Mouse (Mus musculus): Measurements from ENCODE around the gene Chga. TPM values are rescaled to one million over a fixed set of nuclear protein-coding genes. Genes with fewer than 3 reads are reported as not detected.

The Chga gene
- polyA plus RNA-seq, 1 experiment from 2014 or later: 24.8 TPM

DNA sequence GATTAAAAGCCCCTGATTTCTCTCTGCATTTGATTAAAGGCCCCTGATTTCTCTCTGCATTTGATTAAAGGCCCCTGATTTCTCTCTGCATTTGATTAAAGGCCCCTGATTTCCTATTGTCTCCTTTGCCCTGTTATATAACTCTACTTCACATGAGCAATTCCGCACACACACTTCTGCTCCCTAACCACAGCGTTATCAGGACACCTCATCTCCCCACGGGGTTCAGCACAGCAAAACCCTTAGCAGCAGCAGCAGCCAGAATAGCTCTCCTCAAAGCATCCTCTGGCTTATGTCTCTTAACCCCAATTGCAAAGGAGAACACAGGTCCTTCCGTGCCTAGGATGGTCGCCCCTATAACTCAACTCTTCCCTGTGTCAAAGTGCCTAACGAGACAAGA is 50.8 kb downstream of the Chga start:
- Histone ChIP-seq H3K4me3 (replicated peaks) (no peak overlapping the region), H3K27me3 (replicated peaks) (no peaks in the 10 kb centered on the region), H3K27ac (no peak overlapping the region), H3K4me2 (no peak overlapping the region), H3K36me3 (peaks cover 3% of the 10 kb centered on the region; the same call in 1 of the 2 replicates), H3K4me1 (0 out of 2 replicates have a peak, but pooled peaks cover 2% of the 10 kb centered on the region), H3K9ac (no peak overlapping the region), H3K9me3 (no peaks in the 10 kb centered on the region)
- no peak for ATAC-seq (ENCODE audit: insufficient read depth, low FRiP score, low read depth)
- WGBS: 83% methylated on average over 6 of the region's 6 CpGs

DNA sequence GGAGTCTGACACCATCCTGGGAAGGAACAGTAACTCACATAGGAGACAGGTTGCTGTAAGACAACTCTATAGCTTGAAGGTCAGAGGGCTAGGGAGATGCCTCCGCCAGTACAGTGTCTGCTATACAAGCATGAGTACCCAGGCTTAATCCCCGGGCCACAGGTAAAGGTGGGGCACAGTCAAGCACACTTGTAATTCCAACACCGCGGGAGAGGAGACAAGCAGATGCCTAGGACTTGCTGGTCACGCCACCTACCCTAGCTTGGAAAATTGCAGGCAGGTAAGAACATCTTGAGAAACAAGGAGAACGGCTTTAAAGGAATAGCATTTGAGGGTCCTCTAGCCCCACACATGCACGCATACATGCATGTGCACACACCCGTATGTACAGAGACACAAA is 52.3 kb downstream of the Chga start:
- H3K27ac ChIP-seq: no peak overlapping the region
- 0 out of 2 replicates have a peak, but pooled peaks cover 1% of the 10 kb centered on the region for H3K4me1 ChIP-seq
- H3K9ac ChIP-seq: no peak overlapping the region
- H3K27me3 ChIP-seq (replicated peaks): no peaks in the 10 kb centered on the region
- H3K36me3 ChIP-seq: peaks cover 3% of the 10 kb centered on the region; the same call in 1 of the 2 replicates
- no peaks in the 10 kb centered on the region for H3K9me3 ChIP-seq
- 92% methylated on average over 8 of the region's 8 CpGs for WGBS
- no peak overlapping the region for H3K4me2 ChIP-seq
- no peak for ATAC-seq (ENCODE audit: insufficient read depth, low FRiP score, low read depth)
- no peak overlapping the region for H3K4me3 ChIP-seq (replicated peaks)

DNA sequence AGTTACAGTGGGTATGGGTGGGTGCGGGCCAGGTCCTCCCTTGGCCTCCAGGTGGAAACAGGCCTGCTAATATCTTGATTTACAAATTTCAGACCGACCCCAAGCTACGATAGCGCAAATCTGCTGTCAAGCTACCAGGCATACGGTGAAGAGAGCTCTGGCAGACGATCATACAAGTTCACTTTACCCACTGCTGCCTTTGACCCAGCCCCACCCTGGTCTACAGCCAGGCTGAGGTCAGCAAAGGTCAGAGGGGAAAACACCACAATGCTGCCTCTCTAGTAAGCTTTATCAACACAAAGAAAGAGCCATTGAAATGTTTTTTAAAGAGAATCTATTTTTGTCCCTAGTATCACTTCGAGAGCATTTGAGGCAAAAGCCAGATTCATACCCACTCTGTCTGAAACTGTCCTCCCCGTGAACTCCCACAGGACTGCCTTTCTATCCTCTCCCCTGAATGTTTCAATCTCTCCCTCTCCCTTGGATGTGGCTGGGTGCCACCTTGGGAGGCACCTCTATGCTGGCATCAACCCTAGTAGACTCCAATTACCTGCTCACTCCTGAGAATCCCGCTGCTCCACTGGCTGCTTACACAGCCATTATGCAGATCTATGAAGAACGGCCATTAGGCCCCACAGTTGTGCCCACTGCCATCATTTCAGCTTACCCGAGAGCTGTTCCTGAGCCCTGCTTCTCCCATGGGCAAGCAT is 53.2 kb downstream of the Chga start:
- 80% methylated on average over 11 of the region's 11 CpGs for WGBS
- Histone ChIP-seq H3K4me3 (replicated peaks) (no peak overlapping the region), H3K4me2 (no peak overlapping the region), H3K36me3 (peaks cover 3% of the 10 kb centered on the region; the same call in 1 of the 2 replicates), H3K9ac (no peak overlapping the region), H3K27me3 (replicated peaks) (no peaks in the 10 kb centered on the region), H3K9me3 (no peaks in the 10 kb centered on the region), H3K4me1 (no peaks in the 10 kb centered on the region), H3K27ac (no peak overlapping the region)
- ATAC-seq (ENCODE audit: insufficient read depth, low FRiP score, low read depth): no peak

DNA sequence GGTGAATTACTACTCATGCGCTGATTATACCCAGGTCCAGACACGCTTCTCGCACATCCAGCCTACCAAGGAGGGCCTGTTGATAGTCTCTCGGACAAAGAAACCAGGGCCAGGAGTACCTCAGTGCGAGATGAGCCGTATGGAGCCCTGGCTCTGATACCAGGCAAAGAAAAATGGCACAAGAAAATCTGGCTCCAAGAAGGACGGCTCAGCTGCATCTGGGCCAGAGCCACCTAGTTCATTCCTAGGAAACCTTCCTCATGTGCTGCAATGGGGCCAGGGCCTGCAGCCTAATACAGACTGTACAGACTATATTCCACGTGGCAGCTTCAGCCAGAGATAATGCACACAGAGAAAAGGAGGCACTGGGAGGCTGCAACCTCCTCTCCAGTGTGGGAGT is 56.2 kb downstream of the Chga start:
- 87% methylated on average over 8 of the region's 8 CpGs for WGBS
- no peaks in the 10 kb centered on the region for H3K27me3 ChIP-seq (replicated peaks)
- H3K4me2 ChIP-seq: no peak overlapping the region
- no peak for ATAC-seq (ENCODE audit: insufficient read depth, low FRiP score, low read depth)
- no peaks in the 10 kb centered on the region for H3K36me3 ChIP-seq
- H3K9ac ChIP-seq: no peak overlapping the region
- no peak overlapping the region for H3K27ac ChIP-seq
- H3K9me3 ChIP-seq: no peaks in the 10 kb centered on the region
- H3K4me3 ChIP-seq (replicated peaks): no peak overlapping the region
- no peaks in the 10 kb centered on the region for H3K4me1 ChIP-seq

DNA sequence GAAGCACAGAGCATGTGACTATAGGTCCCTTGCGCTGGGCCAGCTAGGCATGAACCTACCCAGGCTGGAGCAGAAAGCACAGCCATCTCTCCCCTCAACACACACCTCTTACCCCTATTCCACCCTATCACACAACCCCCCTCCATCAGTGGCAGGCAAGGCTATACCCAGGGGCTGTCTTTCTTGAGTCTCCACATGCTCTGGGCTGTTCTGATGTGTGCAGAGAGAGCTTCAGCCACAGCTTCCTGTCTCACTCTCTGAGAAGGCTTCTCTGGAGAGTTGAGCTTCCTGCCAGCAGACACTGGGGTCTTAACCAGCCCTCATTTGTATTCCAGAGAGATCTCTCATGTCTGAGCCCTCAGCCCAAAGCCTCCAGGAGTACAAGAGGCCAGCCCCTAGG is 57.7 kb downstream of the Chga start:
- ATAC-seq (ENCODE audit: insufficient read depth, low FRiP score, low read depth): no peak
- Histone ChIP-seq H3K27ac (no peak overlapping the region), H3K27me3 (replicated peaks) (no peaks in the 10 kb centered on the region), H3K9ac (no peak overlapping the region), H3K36me3 (no peaks in the 10 kb centered on the region), H3K9me3 (no peaks in the 10 kb centered on the region), H3K4me3 (replicated peaks) (no peak overlapping the region), H3K4me2 (no peak overlapping the region), H3K4me1 (no peaks in the 10 kb centered on the region; the same call in 1 of the 2 replicates)
- WGBS: 89% methylated on average over 1 of the region's 1 CpGs

DNA sequence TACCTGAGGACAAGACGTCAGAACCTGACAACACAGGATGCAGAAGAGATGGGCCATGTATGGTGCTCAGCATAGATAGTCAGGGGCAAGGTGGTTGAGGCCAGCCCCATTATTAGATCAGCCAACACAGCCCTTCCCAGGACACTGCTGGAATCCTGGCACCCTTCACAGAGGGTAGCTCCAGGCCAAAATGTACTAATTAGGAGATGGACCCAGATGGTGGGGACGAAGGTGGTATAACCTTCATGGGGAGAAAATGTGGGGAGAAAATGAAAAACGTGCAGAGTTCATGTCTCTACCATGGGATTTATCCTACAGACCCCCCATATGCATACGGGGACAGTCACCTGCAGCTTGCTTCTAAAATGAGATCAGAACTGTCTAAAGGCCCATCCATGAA is 58.6 kb downstream of the Chga start:
- no peak overlapping the region for H3K9ac ChIP-seq
- no peaks in the 10 kb centered on the region for H3K27me3 ChIP-seq (replicated peaks)
- ATAC-seq (ENCODE audit: insufficient read depth, low FRiP score, low read depth): no peak
- 84% methylated on average over 4 of the region's 4 CpGs for WGBS
- H3K36me3 ChIP-seq: no peaks in the 10 kb centered on the region
- H3K4me3 ChIP-seq (replicated peaks): no peak overlapping the region
- no peak overlapping the region for H3K27ac ChIP-seq
- H3K4me1 ChIP-seq: peaks cover 1% of the 10 kb centered on the region
- H3K4me2 ChIP-seq: no peak overlapping the region
- no peaks in the 10 kb centered on the region for H3K9me3 ChIP-seq

Other genes starting within 250 kb of the Chga start
- 78.1 and 81.5 TPM in 2 replicates for gene Lgmn, start 115.2 kb upstream of the Chga start, polyA plus RNA-seq (2015; fragmentation: Nextera tagmentation; extraction: Ambion mirVana)
- gene Golga5, start 85.8 kb upstream of the Chga start, polyA plus RNA-seq (2015; fragmentation: Nextera tagmentation; extraction: Ambion mirVana): 29.0 and 35.0 TPM in 2 replicates
- gene Itpk1, start 150.0 kb downstream of the Chga start, polyA plus RNA-seq (2015; fragmentation: Nextera tagmentation; extraction: Ambion mirVana): 20.1 and 21.9 TPM in 2 replicates
- 20.7 and 25.0 TPM in 2 replicates for gene Moap1, start 188.7 kb downstream of the Chga start, polyA plus RNA-seq (2015; fragmentation: Nextera tagmentation; extraction: Ambion mirVana)
- 12.2 and 12.9 TPM in 2 replicates for gene Tmem251, start 188.8 kb downstream of the Chga start, polyA plus RNA-seq (2015; fragmentation: Nextera tagmentation; extraction: Ambion mirVana)
- gene Gm28051, start 202.8 kb downstream of the Chga start, polyA plus RNA-seq (2015; fragmentation: Nextera tagmentation; extraction: Ambion mirVana): not detected in 2 replicates
- 28.7 and 29.2 TPM in 2 replicates for gene Gon7, start 202.8 kb downstream of the Chga start, polyA plus RNA-seq (2015; fragmentation: Nextera tagmentation; extraction: Ambion mirVana)
- 34.2 and 37.2 TPM in 2 replicates for gene Ubr7, start 203.0 kb downstream of the Chga start, polyA plus RNA-seq (2015; fragmentation: Nextera tagmentation; extraction: Ambion mirVana)
- 19.9 and 20.8 TPM in 2 replicates for gene Gm20604, start 203.7 kb downstream of the Chga start, polyA plus RNA-seq (2015; fragmentation: Nextera tagmentation; extraction: Ambion mirVana)

All from stomach, embryonic 15.5 days (tissue).